Mouse (Mus musculus) stomach, postnatal 0 days (tissue): Measurements from ENCODE around the gene Rnf168. TPM values are rescaled to one million over a fixed set of nuclear protein-coding genes. Genes with fewer than 3 reads are reported as not detected.
"Not testable (repeated sequence)": the region's sequence is repeated elsewhere in the genome, so short reads cannot be mapped to it uniquely, and the experiment has no call there.

ENCODE experiments used
- ATAC-seq: fragments of 200-750 bp; cut with Nextera tagmentation; 2 replicates; pipeline ENCODE4 v1.8.0; 2017; ENCODE audit not compliant: low FRiP score, low TSS enrichment
- DNase-seq: peaks from one replicate; pipeline ENCODE4 v3.0.0-alpha.2; 2016; ENCODE audit warnings: low spot score
- H3K27ac ChIP-seq: fragments of 300-500 bp; sonication (generic); replicated peaks from 2 replicates; pipeline ENCODE4 v1.5.1; 2014; ENCODE audit warnings: mild to moderate bottlenecking, control low read depth
- H3K27me3 ChIP-seq: fragments of 300-500 bp; sonication (generic); 2 replicates; pipeline ENCODE4 v1.6.1; 2014; ENCODE audit warnings: low read length; ENCODE audit not compliant: control insufficient read depth, insufficient read depth
- H3K36me3 ChIP-seq: fragments of 300-500 bp; sonication (generic); 2 replicates; pipeline ENCODE4 v1.6.1; 2014; ENCODE audit warnings: low read length, mixed read lengths; ENCODE audit not compliant: control insufficient read depth, insufficient read depth
- H3K4me1 ChIP-seq: fragments of 300-500 bp; sonication (generic); replicated peaks from 2 replicates; pipeline ENCODE4 v1.6.1; 2014; ENCODE audit warnings: antibody characterized with exemption; ENCODE audit not compliant: control insufficient read depth, insufficient read depth
- H3K4me2 ChIP-seq: fragments of 300-500 bp; sonication (generic); replicated peaks from 2 replicates; pipeline ENCODE4 v1.6.1; 2014; ENCODE audit warnings: low read depth, mild to moderate bottlenecking, control low read depth, moderate library complexity
- H3K4me3 ChIP-seq: fragments of 300-500 bp; sonication (generic); 2 replicates; pipeline ENCODE4 v1.5.1; 2014; ENCODE audit warnings: low read depth, low read length, control low read depth
- H3K9ac ChIP-seq: fragments of 300-500 bp; sonication (generic); 2 replicates; pipeline ENCODE4 v1.6.1; 2014; ENCODE audit warnings: mild to moderate bottlenecking, low read length, control low read depth, mixed read lengths
- H3K9me3 ChIP-seq: fragments of 300-500 bp; sonication (generic); 2 replicates; pipeline ENCODE4 v1.6.1; 2016; ENCODE audit warnings: low read length; ENCODE audit not compliant: control insufficient read depth
- CTCF ChIP-seq: IDR thresholded peaks from 2 replicates; pipeline ENCODE4 v1.5.1; 2016; ENCODE audit warnings: antibody characterized with exemption, low read depth, mild to moderate bottlenecking, moderate library complexity
- EP300 ChIP-seq: optimal IDR thresholded peaks from 2 replicates; pipeline ENCODE3; 2016; ENCODE audit warnings: antibody characterized with exemption
- WGBS: fragments of 180-500 bp; shearing (Covaris S2); extraction: QIAGEN DNeasy Blood & Tissue Kit; methylation state at CpG from one replicate; pipeline ENCODE4 v1.1.7; 2014; 5-methylcytosine and 5-hydroxymethylcytosine counted together
- polyA plus RNA-seq: library from polyadenylated mRNA; unstranded; fragments of >200 nt; fragmentation: Nextera tagmentation; extraction: Ambion mirVana; gene quantifications from 2 replicates; pipeline ENCODE4 v1.2.1, GENCODE M21; 2015

Rnf168 gene
- polyA plus RNA-seq, result 17.9 and 20.2 TPM in 2 replicates

GRCm38 (mm10) chr16:32277308-32278256, at the start of gene Rnf168:
Rnf168 (plus strand) TSS chr16:32277459.
- Histone ChIP-seq H3K27ac (peak within 1 kb of the TSS; percentile 97), H3K36me3 (peaks cover 2% of the 10 kb centered on the region; the same call in 1 of the 2 replicates), H3K4me3 (peak within 1 kb of the TSS; percentile 84), H3K9me3 (no peaks in the 10 kb centered on the region), H3K4me1 (0 out of 2 replicates have a peak, but pooled peaks cover 2% of the 10 kb centered on the region), H3K27me3 (no peaks in the 10 kb centered on the region), H3K4me2 (peak within 1 kb of the TSS; percentile 62), H3K9ac (peak within 1 kb of the TSS; percentile 83)
- TF ChIP-seq EP300, result no peak
- TF ChIP-seq CTCF, result no peak
- under 1% methylated on average over 66 of the region's 75 CpGs for WGBS
- ATAC-seq, result peak; percentile 93
- peak; percentile 93 for DNase-seq

GRCm38 (mm10) chr16:32232050-32232449, 45.2 kb upstream of the Rnf168 start:
- not testable (repeated sequence) for H3K4me3 ChIP-seq, H3K36me3 ChIP-seq, H3K9me3 ChIP-seq, H3K27ac ChIP-seq, H3K4me1 ChIP-seq, H3K27me3 ChIP-seq, H3K4me2 ChIP-seq, DNase-seq, H3K9ac ChIP-seq, ATAC-seq
- WGBS, result 66% methylated on average over 3 of the region's 3 CpGs

GRCm38 (mm10) chr16:32237930-32238680, 39.2 kb upstream of the Rnf168 start:
- ATAC-seq, result no peak
- Histone ChIP-seq H3K4me3 (no peak overlapping the region), H3K27ac (no peak overlapping the region), H3K9ac (no peak overlapping the region), H3K4me2 (no peak overlapping the region), H3K36me3 (peaks cover 5% of the 10 kb centered on the region; the same call in 1 of the 2 replicates), H3K27me3 (no peaks in the 10 kb centered on the region), H3K9me3 (no peaks in the 10 kb centered on the region), H3K4me1 (no peaks in the 10 kb centered on the region)
- TF ChIP-seq EP300 (no peak), CTCF (no peak)
- 91% methylated on average over 19 of the region's 19 CpGs for WGBS
- DNase-seq, result no peak

- Histone ChIP-seq H3K36me3 (peaks cover 5% of the 10 kb centered on the region; the same call in 1 of the 2 replicates), H3K9ac (no peak overlapping the region), H3K4me1 (no peaks in the 10 kb centered on the region), H3K27ac (no peak overlapping the region), H3K27me3 (no peaks in the 10 kb centered on the region), H3K9me3 (no peaks in the 10 kb centered on the region), H3K4me2 (no peak overlapping the region), H3K4me3 (no peak overlapping the region)
- 75% methylated on average over 2 of the region's 2 CpGs for WGBS
- TF ChIP-seq CTCF (no peak), EP300 (no peak)
- DNase-seq (no peak), ATAC-seq (peak; percentile 47; the same call in 1 of the 2 replicates)
These were observed 37.6 kb upstream of the Rnf168 start for GRCm38 (mm10) chr16:32239428-32240312.

GRCm38 (mm10) chr16:32243901-32244300, 33.4 kb upstream of the Rnf168 start:
- 81% methylated on average over 3 of the region's 3 CpGs for WGBS
- ATAC-seq (no peak), DNase-seq (no peak)
- Histone ChIP-seq H3K36me3 (no peaks in the 10 kb centered on the region), H3K4me2 (no peak overlapping the region), H3K9me3 (no peaks in the 10 kb centered on the region), H3K4me3 (no peak overlapping the region), H3K9ac (no peak overlapping the region), H3K27me3 (no peaks in the 10 kb centered on the region), H3K27ac (no peak overlapping the region), H3K4me1 (no peaks in the 10 kb centered on the region)
- no peak for TF ChIP-seq CTCF
- TF ChIP-seq EP300, result no peak
